ENCODE assay signal across 8 mouse cellular contexts in the genomic region with DNA sequence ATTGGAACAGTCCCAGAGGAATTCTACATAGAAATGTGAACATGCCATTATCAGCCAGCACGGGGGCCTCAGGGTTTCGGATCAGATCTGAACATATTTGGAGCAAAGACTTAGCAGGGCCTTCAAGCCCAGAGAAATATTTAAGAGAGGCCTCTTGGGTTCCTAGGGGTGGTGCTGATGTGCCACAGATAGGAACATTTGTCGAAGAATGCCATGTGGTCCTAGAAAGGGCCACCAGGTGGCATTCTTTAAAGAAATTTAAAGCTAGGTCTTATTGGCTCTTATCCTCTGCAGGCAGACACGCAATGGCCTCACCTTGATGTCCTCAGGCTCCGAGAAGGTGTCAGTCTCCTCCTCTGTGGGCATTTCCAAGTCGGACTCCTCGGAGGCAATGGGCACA. TPM values are rescaled to one million over a fixed set of nuclear protein-coding genes. Genes with fewer than 3 reads are reported as not detected.
DNase-seq lines count a peak whose midpoint lies in the region; ATAC-seq and TF ChIP-seq lines count a peak whose summit lies in the region.

No protein-coding gene starts in this region.

- POLR2A ChIA-PET in Patski (lab: Charles Lee), result no interaction called here

- peak; percentile 63 to 77 for DNase-seq in left cerebral cortex, postnatal 14 days (ENCODE audit: low spot score in 2 of 2)
- no peak for DNase-seq in left cerebral cortex, adult 18-20 months (ENCODE audit: low spot score in 2 of 2)
- DNase-seq in Patski (ENCODE audit: low read depth, low spot score), result peak; percentile 4
- DNase-seq in cerebellum, adult 9-10 months, result peak; percentile 61
- DNase-seq in naive thymus-derived CD4-positive, alpha-beta T cell, adult 2 months (ENCODE audit: low read depth), result peak; percentile 91
- DNase-seq in neural tube, embryonic 10.5 days (ENCODE audit: extremely low spot score, low spot score), result no peak
- DNase-seq in yolk sac, embryonic 10.5 days (ENCODE audit: low spot score), result no peak

- ATAC-seq in Patski, result no peak
- ATAC-seq in inflammation-experienced regulatory T-cells, adult 6 months, result peak; percentile 74

- H3K27me3 ChIP-seq in Patski, result no peaks in the 10 kb centered on the region

- in situ Hi-C loops in Patski (cut with MboI; ENCODE audit: low pct_unique_long_range_greater_than_20kb), result loop anchor here (5.0 kb wide), 2 partner anchors 47 to 63 kb away; no protein-coding TSS in a partner anchor

- intact Hi-C loops in left cerebral cortex, postnatal 14 days (cut with DNase I), result loop anchor here (2.0 to 5.0 kb wide), 2 partner anchors 38 to 63 kb away; a partner anchor contains a TSS

- CTCF ChIA-PET in Patski (lab: Charles Lee), result interaction anchor here (0.6 to 1.4 kb wide), 4 partner anchors 12 to 60 kb away, joined by 3 to 4 read pairs (median 4); no protein-coding TSS in a partner anchor

- peak; percentile 70 for TF ChIP-seq CTCF in Patski (IDR thresholded peaks at IDR 0.05)

RNA-seq across cellular contexts. Expression of a gene that starts 15.1 kb away (rescaled TPM):
- not detected for total RNA-seq in left cerebral cortex, postnatal 14 days (2021)
- total RNA-seq in left cerebral cortex, adult 18-20 months (2021), result not detected
- 0.06 TPM for polyA plus RNA-seq in Patski (2021)
- 10 to 100 TPM; 29.4 to 76.0 (median 49.1) TPM for polyA plus RNA-seq in inflammation-experienced regulatory T-cells, adult 6 months (2017; shearing (Covaris generic))

RNA-seq across cellular contexts. Expression of a gene that starts 23.4 kb away (rescaled TPM):
- total RNA-seq in left cerebral cortex, postnatal 14 days (2021), result under 1 TPM in 1 of 2 experiments, not detected in 1; 0.06 TPM
- not detected for total RNA-seq in left cerebral cortex, adult 18-20 months (2021)
- 0.08 TPM for polyA plus RNA-seq in Patski (2021)
- under 1 TPM in 1 of 3 experiments, not detected in 2; 0.08 TPM for polyA plus RNA-seq in inflammation-experienced regulatory T-cells, adult 6 months (2017; shearing (Covaris generic))

RNA-seq across cellular contexts. Expression of a gene that starts 28.0 kb away (rescaled TPM):
- not detected for total RNA-seq in left cerebral cortex, postnatal 14 days (2021)
- total RNA-seq in left cerebral cortex, adult 18-20 months (2021), result not detected
- not detected for polyA plus RNA-seq in Patski (2021)
- polyA plus RNA-seq in inflammation-experienced regulatory T-cells, adult 6 months (2017; shearing (Covaris generic)), result not detected

RNA-seq across cellular contexts. Expression of a gene that starts 35.6 kb away (rescaled TPM):
- total RNA-seq in left cerebral cortex, postnatal 14 days (2021), result not detected
- not detected for total RNA-seq in left cerebral cortex, adult 18-20 months (2021)
- not detected for polyA plus RNA-seq in Patski (2021)
- 1 to 10 TPM in 2 of 3 experiments, under 1 TPM in 1; 0.87 to 2.5 (median 2.3) TPM for polyA plus RNA-seq in inflammation-experienced regulatory T-cells, adult 6 months (2017; shearing (Covaris generic))

RNA-seq across cellular contexts. Expression of a gene that starts 53.2 kb away (rescaled TPM):
- total RNA-seq in left cerebral cortex, postnatal 14 days (2021), result under 1 TPM; 0.11 to 0.20 TPM
- under 1 TPM in 1 of 2 experiments, not detected in 1; 0.12 TPM for total RNA-seq in left cerebral cortex, adult 18-20 months (2021)
- polyA plus RNA-seq in Patski (2021), result 0.37 TPM
- under 1 TPM in 2 of 3 experiments, not detected in 1; 0.09 to 0.14 TPM for polyA plus RNA-seq in inflammation-experienced regulatory T-cells, adult 6 months (2017; shearing (Covaris generic))

Comparison
In these comparisons a context has a peak if more than half of its experiments do, and no peak if none do; other contexts are left out.
1. DNase-seq: peak in left cerebral cortex, postnatal 14 days (2 of 2), Patski (single experiment), cerebellum, adult 9-10 months (single experiment) and naive thymus-derived CD4-positive, alpha-beta T cell, adult 2 months (single experiment); none in left cerebral cortex, adult 18-20 months (0 of 2), neural tube, embryonic 10.5 days (single experiment) and yolk sac, embryonic 10.5 days (single experiment).